Mouse (Mus musculus) kidney, embryonic 14.5 days (tissue): ENCODE results near the gene Slc16a5. TPM values are rescaled to one million over a fixed set of nuclear protein-coding genes. Genes with fewer than 3 reads are reported as not detected.
"Not testable (repeated sequence)": the region's sequence is repeated elsewhere in the genome, so short reads cannot be mapped to it uniquely, and the experiment has no call there.

Experiments used
- ATAC-seq: fragments of 200-750 bp; cut with Nextera tagmentation; 2 replicates; pipeline ENCODE4 v1.8.0; 2017; ENCODE audit warnings: moderate number of reproducible peaks, mild to moderate bottlenecking, moderate TSS enrichment, moderate library complexity; ENCODE audit not compliant: low FRiP score, low TSS enrichment
- H3K27ac ChIP-seq: fragments of 300-500 bp; sonication (generic); 2 replicates; pipeline ENCODE4 v1.5.1; 2014; ENCODE audit warnings: low read depth, mild to moderate bottlenecking, low read length, moderate library complexity, mixed read lengths
- H3K27me3 ChIP-seq: fragments of 300-500 bp; sonication (generic); 2 replicates; pipeline ENCODE4 v1.6.1; 2014; ENCODE audit warnings: mild to moderate bottlenecking, low read length; ENCODE audit not compliant: control insufficient read depth, insufficient read depth
- H3K36me3 ChIP-seq: fragments of 300-500 bp; sonication (generic); 2 replicates; pipeline ENCODE4 v1.6.1; 2014; ENCODE audit warnings: low read length, mixed read lengths; ENCODE audit not compliant: control insufficient read depth, insufficient read depth
- H3K4me1 ChIP-seq: fragments of 300-500 bp; sonication (generic); 2 replicates; pipeline ENCODE4 v1.6.1; 2014; ENCODE audit warnings: low read length, mixed read lengths; ENCODE audit not compliant: control insufficient read depth, insufficient read depth
- H3K4me2 ChIP-seq: fragments of 300-500 bp; sonication (generic); replicated peaks from 2 replicates; pipeline ENCODE4 v1.6.1; 2014; ENCODE audit warnings: low read depth, mild to moderate bottlenecking, low read length
- H3K4me3 ChIP-seq: fragments of 300-500 bp; sonication (generic); 2 replicates; pipeline ENCODE4 v1.5.1; 2014; ENCODE audit warnings: mild to moderate bottlenecking, low read length
- H3K9ac ChIP-seq: fragments of 300-500 bp; sonication (generic); 2 replicates; pipeline ENCODE4 v1.6.1; 2014; ENCODE audit warnings: low read depth, mild to moderate bottlenecking, low read length, moderate library complexity
- H3K9me3 ChIP-seq: fragments of 300-500 bp; sonication (generic); 2 replicates; pipeline ENCODE4 v1.6.1; 2016; ENCODE audit warnings: low read length; ENCODE audit not compliant: control insufficient read depth
- WGBS: fragments of 180-500 bp; shearing (Covaris S2); extraction: QIAGEN DNeasy Blood & Tissue Kit; methylation state at CpG from one replicate; pipeline ENCODE4 v1.1.7; 2014; 5-methylcytosine and 5-hydroxymethylcytosine counted together
- polyA plus RNA-seq: library from polyadenylated mRNA; unstranded; fragments of >200 nt; fragmentation: Nextera tagmentation; extraction: Ambion mirVana; gene quantifications from 2 replicates; pipeline ENCODE4 v1.2.1, GENCODE M21; 2014

The Slc16a5 gene
- polyA plus RNA-seq, 1 experiment from 2014 or later = 10.7 TPM

GRCm38 (mm10) chr11:115452281-115452860 is 9.9 kb upstream of the Slc16a5 start:
- Histone ChIP-seq H3K9ac (no peak overlapping the region), H3K36me3 (no peaks in the 10 kb centered on the region), H3K4me1 (peaks cover 14% of the 10 kb centered on the region), H3K9me3 (0 out of 2 replicates have a peak, but pooled peaks cover 3% of the 10 kb centered on the region), H3K4me2 (no peak overlapping the region), H3K4me3 (no peak overlapping the region), H3K27me3 (no peaks in the 10 kb centered on the region; the same call in 1 of the 2 replicates), H3K27ac (no peak overlapping the region)
- WGBS = 91% methylated on average over 7 of the region's 7 CpGs
- ATAC-seq = no peak

GRCm38 (mm10) chr11:115453306-115453705 is 9.0 kb upstream of the Slc16a5 start:
- H3K4me1 ChIP-seq = peaks cover 13% of the 10 kb centered on the region
- WGBS = 56% methylated on average over 4 of the region's 4 CpGs
- H3K36me3 ChIP-seq = no peaks in the 10 kb centered on the region
- H3K9me3 ChIP-seq = 0 out of 2 replicates have a peak, but pooled peaks cover 3% of the 10 kb centered on the region
- H3K27ac ChIP-seq = no peak overlapping the region
- ATAC-seq = no peak
- H3K4me2 ChIP-seq = no peak overlapping the region
- H3K9ac ChIP-seq = no peak overlapping the region
- no peaks in the 10 kb centered on the region for H3K27me3 ChIP-seq
- H3K4me3 ChIP-seq = no peak overlapping the region

GRCm38 (mm10) chr11:115454822-115455221 is 7.5 kb upstream of the Slc16a5 start:
- not testable (repeated sequence) for ATAC-seq, H3K4me2 ChIP-seq, H3K9me3 ChIP-seq, H3K36me3 ChIP-seq, H3K4me3 ChIP-seq, H3K27ac ChIP-seq, H3K27me3 ChIP-seq, H3K9ac ChIP-seq
- H3K4me1 ChIP-seq = peaks cover 13% of the 10 kb centered on the region
- WGBS = 86% methylated on average over 6 of the region's 6 CpGs

GRCm38 (mm10) chr11:115455619-115456018 is 6.7 kb upstream of the Slc16a5 start:
- Histone ChIP-seq H3K36me3 (no peaks in the 10 kb centered on the region), H3K27ac (no peak overlapping the region), H3K4me2 (no peak overlapping the region), H3K27me3 (no peaks in the 10 kb centered on the region), H3K4me1 (peaks cover 6% of the 10 kb centered on the region; the same call in 1 of the 2 replicates), H3K9ac (no peak overlapping the region), H3K9me3 (0 out of 2 replicates have a peak, but pooled peaks cover 3% of the 10 kb centered on the region), H3K4me3 (no peak overlapping the region)
- 87% methylated on average over 15 of the region's 15 CpGs for WGBS
- no peak for ATAC-seq

- no peak overlapping the region for H3K4me2 ChIP-seq
- 83% methylated on average over 4 of the region's 5 CpGs for WGBS
- H3K9me3 ChIP-seq = 0 out of 2 replicates have a peak, but pooled peaks cover 3% of the 10 kb centered on the region
- no peaks in the 10 kb centered on the region for H3K36me3 ChIP-seq
- H3K9ac ChIP-seq = no peak overlapping the region
- no peak for ATAC-seq
- peaks cover 6% of the 10 kb centered on the region; the same call in 1 of the 2 replicates for H3K4me1 ChIP-seq
- no peak overlapping the region for H3K27ac ChIP-seq
- no peaks in the 10 kb centered on the region for H3K27me3 ChIP-seq
- no peak overlapping the region for H3K4me3 ChIP-seq
Observed at GRCm38 (mm10) chr11:115456182-115456581, 6.1 kb upstream of the Slc16a5 start.

GRCm38 (mm10) chr11:115457405-115457804 is 4.9 kb upstream of the Slc16a5 start:
- Histone ChIP-seq H3K4me1 (peaks cover 10% of the 10 kb centered on the region; the same call in 1 of the 2 replicates), H3K4me3 (no peak overlapping the region), H3K27me3 (no peaks in the 10 kb centered on the region), H3K9ac (no peak overlapping the region), H3K27ac (no peak overlapping the region), H3K36me3 (no peaks in the 10 kb centered on the region), H3K9me3 (0 out of 2 replicates have a peak, but pooled peaks cover 3% of the 10 kb centered on the region), H3K4me2 (no peak overlapping the region)
- no peak for ATAC-seq
- WGBS = 24% methylated on average over 6 of the region's 6 CpGs

GRCm38 (mm10) chr11:115460976-115461375 is 1.3 kb upstream of the Slc16a5 start:
- no peak overlapping the region for H3K9ac ChIP-seq
- H3K9me3 ChIP-seq = no peaks in the 10 kb centered on the region
- H3K27me3 ChIP-seq = no peaks in the 10 kb centered on the region
- H3K27ac ChIP-seq = no peak overlapping the region
- no peak for ATAC-seq
- 32% methylated on average over 8 of the region's 8 CpGs for WGBS
- no peak overlapping the region for H3K4me2 ChIP-seq
- H3K4me1 ChIP-seq = peaks cover 10% of the 10 kb centered on the region; the same call in 1 of the 2 replicates
- H3K4me3 ChIP-seq = no peak overlapping the region
- H3K36me3 ChIP-seq = no peaks in the 10 kb centered on the region

GRCm38 (mm10) chr11:115461846-115462242 is 430 bp upstream of the Slc16a5 start:
- Histone ChIP-seq H3K36me3 (no peaks in the 10 kb centered on the region), H3K4me1 (peaks cover 10% of the 10 kb centered on the region; the same call in 1 of the 2 replicates), H3K9me3 (no peaks in the 10 kb centered on the region), H3K27me3 (no peaks in the 10 kb centered on the region), H3K27ac (no peak overlapping the region), H3K4me2 (no peak overlapping the region), H3K4me3 (no peak overlapping the region), H3K9ac (peak overlapping the region; percentile 18; the same call in 1 of the 2 replicates)
- no peak for ATAC-seq
- WGBS = 72% methylated on average over 5 of the region's 5 CpGs

GRCm38 (mm10) chr11:115463397-115463796 is 1.1 kb downstream of the Slc16a5 start:
- ATAC-seq = no peak
- Histone ChIP-seq H3K4me1 (peaks cover 7% of the 10 kb centered on the region), H3K4me2 (peak overlapping the region; percentile 22), H3K9me3 (no peaks in the 10 kb centered on the region), H3K27ac (peak overlapping the region; percentile 42; the same call in 1 of the 2 replicates), H3K4me3 (peak overlapping the region; percentile 17; the same call in 1 of the 2 replicates), H3K36me3 (no peaks in the 10 kb centered on the region), H3K9ac (no peak overlapping the region), H3K27me3 (no peaks in the 10 kb centered on the region)
- 51% methylated on average over 11 of the region's 11 CpGs for WGBS
